Mouse (Mus musculus): Measurements from ENCODE around the gene Stk24.

DNA sequence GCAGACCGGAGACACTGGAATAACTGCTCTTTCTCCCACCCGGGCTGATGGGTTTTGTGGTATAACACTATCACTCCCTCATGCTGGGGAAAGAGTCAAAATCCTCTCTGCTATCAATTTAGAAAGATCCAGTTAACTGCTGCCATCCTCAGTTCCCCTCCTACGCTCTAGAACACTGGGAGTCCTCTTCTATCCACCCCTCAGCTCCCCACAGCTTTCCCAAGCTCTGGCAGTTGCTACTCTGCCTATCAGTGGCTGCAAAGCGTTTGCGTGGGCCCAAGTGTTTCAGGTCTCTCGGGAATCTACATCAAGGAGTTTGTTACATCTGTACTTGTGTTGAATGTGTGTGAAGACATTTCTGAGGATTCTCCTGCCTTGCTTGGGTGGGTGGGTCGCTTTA lies 57.2 kb downstream of the Stk24 start:
- TF ChIP-seq CTCF (conservative IDR thresholded peaks at IDR 0.05; ENCODE audit: low read length) = no peak
- TF ChIP-seq NANOG (IDR thresholded peaks at IDR 0.05; ENCODE audit: borderline replicate concordance, low read length) = no peak
- no peak for TF ChIP-seq POU5F1 (IDR thresholded peaks at IDR 0.05; ENCODE audit: borderline replicate concordance, low read length)
